Mouse (Mus musculus) lung, postnatal 25 days (tissue): ENCODE results near the gene Slc35c1.

Experiments used
- DNase-seq: peaks from one replicate; pipeline ENCODE4 v3.0.0; 2022; ENCODE audit warnings: low spot score

Gene Slc35c1

GRCm38 (mm10) chr2:92475711-92476110 is 15.4 kb upstream of the Slc35c1 start:
- no peak for DNase-seq

GRCm38 (mm10) chr2:92474920-92475319 is 14.6 kb upstream of the Slc35c1 start:
- DNase-seq, result no peak

- DNase-seq, result no peak
These were observed 11.7 kb upstream of the Slc35c1 start for GRCm38 (mm10) chr2:92471886-92472670.

GRCm38 (mm10) chr2:92464690-92465089 is 4.4 kb upstream of the Slc35c1 start:
- no peak for DNase-seq

- DNase-seq, result no peak
These were observed 877 bp upstream of the Slc35c1 start for GRCm38 (mm10) chr2:92461215-92461614.

GRCm38 (mm10) chr2:92459141-92459920 is 1.0 kb downstream of the Slc35c1 start:
- DNase-seq, result peak; percentile 87

- DNase-seq, result no peak
These were observed 1.9 kb downstream of the Slc35c1 start for GRCm38 (mm10) chr2:92458481-92458880.

- no peak for DNase-seq
These were observed 3.3 kb downstream of the Slc35c1 start for GRCm38 (mm10) chr2:92456970-92457530.

GRCm38 (mm10) chr2:92455704-92456103 is 4.6 kb downstream of the Slc35c1 start:
- DNase-seq, result no peak

- no peak for DNase-seq
These were observed 6.2 kb downstream of the Slc35c1 start for GRCm38 (mm10) chr2:92454166-92454565.

GRCm38 (mm10) chr2:92451126-92451525 is 9.2 kb downstream of the Slc35c1 start:
- no peak for DNase-seq

- no peak for DNase-seq
These were observed 13.1 kb downstream of the Slc35c1 start for GRCm38 (mm10) chr2:92447121-92447740.

GRCm38 (mm10) chr2:92446656-92447055 is 13.7 kb downstream of the Slc35c1 start:
- DNase-seq, result no peak

GRCm38 (mm10) chr2:92445890-92446289 is 14.4 kb downstream of the Slc35c1 start:
- no peak for DNase-seq

GRCm38 (mm10) chr2:92444376-92444775 is 16.0 kb downstream of the Slc35c1 start:
- DNase-seq, result no peak

GRCm38 (mm10) chr2:92443313-92443712 is 17.0 kb downstream of the Slc35c1 start:
- no peak for DNase-seq

GRCm38 (mm10) chr2:92442419-92443001 is 17.8 kb downstream of the Slc35c1 start:
- DNase-seq, result no peak

GRCm38 (mm10) chr2:92440432-92440831 is 19.9 kb downstream of the Slc35c1 start:
- no peak for DNase-seq

- DNase-seq, result no peak
These were observed 21.8 kb downstream of the Slc35c1 start for GRCm38 (mm10) chr2:92438567-92438966.

- DNase-seq, result peak; percentile 88
These were observed 22.5 kb downstream of the Slc35c1 start for GRCm38 (mm10) chr2:92437875-92438274.

- no peak for DNase-seq
These were observed 23.0 kb downstream of the Slc35c1 start for GRCm38 (mm10) chr2:92437366-92437765.

- no peak for DNase-seq
These were observed 25.3 kb downstream of the Slc35c1 start for GRCm38 (mm10) chr2:92435023-92435422.
